Mouse (Mus musculus) C2C12 (cell line): Measurements from ENCODE around the gene Tssk3.

Experiments used
- CTCF ChIP-seq: IDR thresholded peaks from one replicate; pipeline ENCODE4 v1.5.1; 2011; ENCODE audit not compliant: control insufficient read depth, insufficient read depth, insufficient read length
- MAX ChIP-seq: IDR thresholded peaks from one replicate; pipeline ENCODE4 v1.6.1; 2011; ENCODE audit warnings: mild to moderate bottlenecking, control low read depth
- MYOD1 ChIP-seq: IDR thresholded peaks from one replicate; pipeline ENCODE4 v1.6.1; 2011; ENCODE audit warnings: low read depth; ENCODE audit not compliant: control insufficient read depth, insufficient read length
- MYOG ChIP-seq: IDR thresholded peaks from one replicate; pipeline ENCODE4 v1.6.1; 2011; ENCODE audit not compliant: control insufficient read depth, insufficient read length; ENCODE audit errors: extremely low read depth
- USF1 ChIP-seq: IDR thresholded peaks from one replicate; pipeline ENCODE4 v1.6.1; 2011; ENCODE audit warnings: low read depth, mild to moderate bottlenecking, control low read depth, moderate library complexity

DNA sequence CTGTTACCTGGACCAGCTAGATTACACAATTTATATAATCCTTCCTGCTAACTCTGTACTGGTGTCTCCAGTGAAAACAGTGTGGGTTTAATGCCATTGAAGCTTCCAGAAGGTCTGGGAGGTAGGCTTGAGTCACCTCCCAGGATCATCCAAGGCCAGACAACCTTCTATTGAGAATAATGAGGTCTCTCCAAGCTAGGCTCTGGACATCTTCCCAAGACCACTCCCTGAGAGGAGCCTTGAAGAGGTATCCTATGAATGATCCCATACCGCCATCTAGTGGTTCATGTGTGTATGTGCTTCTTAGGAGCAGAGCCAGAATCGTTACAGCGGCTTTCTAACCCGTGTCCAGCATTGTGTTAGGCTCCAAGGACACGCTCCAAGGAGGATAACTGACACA lies 35.6 kb downstream of the Tssk3 start:
- peak; percentile 77 for TF ChIP-seq CTCF
- no peak for TF ChIP-seq MAX
- TF ChIP-seq USF1: no peak
- no peak for TF ChIP-seq MYOG
- TF ChIP-seq MYOD1: no peak
